Mouse (Mus musculus) thymus, adult 2 months (tissue): ENCODE results near the gene Rita1. TPM values are rescaled to one million over a fixed set of nuclear protein-coding genes. Genes with fewer than 3 reads are reported as not detected.

Source experiments
- DNase-seq: peaks from one replicate; pipeline ENCODE4 v3.0.0; 2021
- H3K27ac ChIP-seq: fragments of 200-500 bp; 2 replicates; pipeline ENCODE4 v1.5.1; 2012; ENCODE audit warnings: low read length, control low read depth; ENCODE audit not compliant: control insufficient read depth, insufficient read depth
- H3K27me3 ChIP-seq: fragments of 200-500 bp; 2 replicates; pipeline ENCODE4 v1.6.1; 2012; ENCODE audit warnings: mild to moderate bottlenecking, low read length, moderate library complexity, mixed read lengths; ENCODE audit not compliant: control insufficient read depth, insufficient read depth
- H3K36me3 ChIP-seq: fragments of 200-500 bp; 2 replicates; pipeline ENCODE4 v1.6.1; 2012; ENCODE audit warnings: mild to moderate bottlenecking, low read length, moderate library complexity; ENCODE audit not compliant: control insufficient read depth, insufficient read depth
- H3K4me1 ChIP-seq: fragments of 200-500 bp; replicated peaks from 2 replicates; pipeline ENCODE4 v1.6.1; 2012; ENCODE audit warnings: low read length; ENCODE audit not compliant: control insufficient read depth, insufficient read depth
- H3K4me3 ChIP-seq: fragments of 200-500 bp; 2 replicates; pipeline ENCODE4 v1.5.1; 2012; ENCODE audit warnings: mild to moderate bottlenecking, low read length, control low read depth, moderate library complexity; ENCODE audit not compliant: control insufficient read depth, insufficient read depth
- CTCF ChIP-seq: fragments of 200-500 bp; IDR thresholded peaks from 2 replicates; pipeline ENCODE4 v1.5.1; 2012; ENCODE audit warnings: mild to moderate bottlenecking, control low read depth, low read length, moderate library complexity, borderline replicate concordance; ENCODE audit not compliant: control insufficient read depth, poor library complexity, insufficient read depth; ENCODE audit errors: extremely low read depth
- POLR2A ChIP-seq: fragments of 200-500 bp; IDR thresholded peaks from 2 replicates; pipeline ENCODE4 v1.6.1; 2012; ENCODE audit warnings: mild to moderate bottlenecking, low read length, control low read depth, moderate library complexity; ENCODE audit not compliant: control insufficient read depth, poor library complexity, insufficient read depth; ENCODE audit errors: extremely low read depth
- WGBS: fragments of 180-500 bp; shearing (Covaris S2); methylation state at CpG from one replicate; pipeline ENCODE4 v1.1.7; 2018; 5-methylcytosine and 5-hydroxymethylcytosine counted together
- polyA plus RNA-seq: library from polyadenylated mRNA; depleted of rRNA; stranded (reverse); fragments of >200 nt; gene quantifications from 2 replicates; pipeline ENCODE4 v1.2.3, GENCODE M21; 2012

Gene Rita1
- polyA plus RNA-seq, 1 experiment, result 20.6 TPM

DNA sequence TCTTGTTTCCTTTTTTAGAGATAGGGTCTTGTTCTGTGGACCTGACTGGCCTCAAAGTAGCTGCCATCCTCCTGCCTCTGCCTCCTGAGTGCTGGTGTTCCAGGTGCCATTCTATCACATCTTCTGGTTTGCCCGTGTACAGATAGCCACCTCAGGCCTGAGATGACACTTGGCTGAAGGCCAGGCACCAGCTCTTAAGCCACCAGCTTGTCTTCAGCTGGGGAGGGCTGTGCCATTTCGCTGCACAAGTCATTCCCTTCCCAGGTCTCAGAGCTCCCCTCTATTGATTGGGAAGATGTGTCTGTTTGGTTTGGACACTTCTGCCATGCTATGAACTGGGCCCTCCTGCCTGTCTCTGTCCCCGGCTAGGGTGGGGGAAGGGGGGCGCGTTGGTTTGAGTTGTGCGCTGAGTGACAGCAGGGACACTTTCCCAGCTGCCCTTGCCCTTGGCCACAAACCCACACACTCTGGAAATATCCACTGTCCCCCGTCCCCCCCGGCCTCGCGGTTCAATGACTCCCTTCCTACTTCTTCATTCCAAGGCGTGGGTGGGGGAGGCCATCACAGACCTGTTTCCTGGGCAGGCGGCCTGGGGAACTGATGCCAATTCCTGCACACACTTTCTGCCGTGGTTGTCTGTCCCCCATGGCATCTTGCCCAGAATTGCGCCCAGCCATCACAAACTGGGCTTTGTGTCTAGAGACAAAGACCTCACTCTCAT is 31.1 kb upstream of the Rita1 start:
- TF ChIP-seq POLR2A, result no peak
- TF ChIP-seq CTCF, result no peak
- Histone ChIP-seq H3K4me1 (peaks cover 29% of the 10 kb centered on the region), H3K27ac (no peak overlapping the region), H3K36me3 (no peaks in the 10 kb centered on the region), H3K27me3 (no peaks in the 10 kb centered on the region), H3K4me3 (no peak overlapping the region)
- 39% methylated on average over 14 of the region's 14 CpGs for WGBS
- no peak for DNase-seq

- Histone ChIP-seq H3K4me1 (peaks cover 7% of the 10 kb centered on the region), H3K4me3 (no peak overlapping the region), H3K27ac (no peak overlapping the region), H3K36me3 (no peaks in the 10 kb centered on the region), H3K27me3 (no peaks in the 10 kb centered on the region)
- no peak for TF ChIP-seq CTCF
- no peak for TF ChIP-seq POLR2A
- 97% methylated on average over 7 of the region's 7 CpGs for WGBS
- DNase-seq, result no peak
Observed at GRCm38 (mm10) chr5:120640094-120640493, 27.7 kb upstream of the Rita1 start.

DNA sequence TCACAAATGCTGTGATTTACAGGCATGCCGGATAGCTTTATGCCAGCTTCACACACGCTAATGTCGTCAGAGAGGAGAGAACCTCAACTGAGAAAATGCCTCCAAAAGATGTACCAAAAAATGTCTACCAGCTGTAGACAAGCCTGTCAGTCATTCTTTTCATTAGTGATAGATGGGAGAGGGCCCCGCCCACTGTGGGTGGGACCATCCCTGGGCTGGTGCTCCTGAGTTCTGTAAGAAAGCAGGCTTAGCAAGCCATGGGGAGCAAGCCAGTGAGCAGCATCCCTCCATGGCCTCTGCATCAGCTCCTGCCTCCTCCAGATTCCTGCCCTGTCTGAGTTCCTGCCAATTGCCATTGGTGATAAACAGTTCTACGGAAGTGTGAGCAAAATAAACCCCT is 23.2 kb upstream of the Rita1 start:
- Histone ChIP-seq H3K27me3 (no peaks in the 10 kb centered on the region), H3K36me3 (no peaks in the 10 kb centered on the region), H3K27ac (no peak overlapping the region), H3K4me3 (no peak overlapping the region), H3K4me1 (peaks cover 8% of the 10 kb centered on the region)
- no peak for DNase-seq
- WGBS, result 94% methylated on average over 5 of the region's 5 CpGs
- TF ChIP-seq POLR2A (no peak), CTCF (no peak)

- H3K27ac ChIP-seq, result no peak overlapping the region
- peaks cover 16% of the 10 kb centered on the region for H3K4me1 ChIP-seq
- TF ChIP-seq CTCF (no peak), POLR2A (no peak)
- H3K4me3 ChIP-seq, result no peak overlapping the region
- H3K36me3 ChIP-seq, result no peaks in the 10 kb centered on the region
- H3K27me3 ChIP-seq, result no peaks in the 10 kb centered on the region
- DNase-seq, result no peak
- WGBS, result 64% methylated on average over 5 of the region's 5 CpGs
Observed at GRCm38 (mm10) chr5:120634860-120635259, 22.5 kb upstream of the Rita1 start.

- Histone ChIP-seq H3K4me1 (peaks cover 23% of the 10 kb centered on the region), H3K27me3 (no peaks in the 10 kb centered on the region), H3K36me3 (no peaks in the 10 kb centered on the region), H3K4me3 (no peak within 1 kb of the TSS), H3K27ac (no peak within 1 kb of the TSS)
- DNase-seq, result no peak
- TF ChIP-seq CTCF (no peak), POLR2A (no peak)
- 72% methylated on average over 9 of the region's 9 CpGs for WGBS
Observed at GRCm38 (mm10) chr5:120634131-120634530, 21.7 kb upstream of the Rita1 start, which contains the start of gene Cfap73. Gene Cfap73 (minus strand): TSS chr5:120634235.

DNA sequence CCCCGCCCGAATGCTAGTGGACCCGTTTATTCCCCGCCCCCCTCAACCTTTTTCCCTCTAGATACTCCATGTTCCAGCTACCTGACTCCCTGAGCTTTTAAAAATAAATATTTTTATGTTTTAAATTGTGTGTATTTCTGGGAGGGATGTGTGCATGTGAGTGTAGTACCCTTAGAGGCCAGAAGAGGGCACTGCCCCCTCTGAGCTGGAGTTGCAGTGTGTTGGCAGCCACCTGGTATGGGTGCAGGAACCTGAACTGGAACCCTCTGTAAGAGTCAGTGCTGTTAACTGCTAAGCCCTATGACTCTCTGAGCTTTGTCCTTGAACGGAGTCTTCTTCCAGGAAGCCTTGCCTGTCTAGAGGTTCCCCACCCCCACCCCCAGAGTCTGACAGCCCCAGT is 19.5 kb upstream of the Rita1 start:
- H3K27me3 ChIP-seq, result no peaks in the 10 kb centered on the region

More for the DNA sequence above, 19.5 kb upstream of the Rita1 start:
- Histone ChIP-seq H3K36me3 (peaks cover 13% of the 10 kb centered on the region), H3K4me3 (no peak overlapping the region), H3K4me1 (peaks cover 39% of the 10 kb centered on the region), H3K27ac (no peak overlapping the region)
- no peak for DNase-seq
- 93% methylated on average over 5 of the region's 5 CpGs for WGBS
- no peak for TF ChIP-seq POLR2A
- peak; percentile 30; the same call in 1 of the 2 replicates for TF ChIP-seq CTCF
